Mouse (Mus musculus) E14TG2a.4 (cell line): Measurements from ENCODE around the gene Tmem186.

Experiments used
- CTCF ChIP-seq: conservative IDR thresholded peaks from 2 replicates; pipeline ENCODE4 v1.5.1; 2014; ENCODE audit warnings: low read length
- POU5F1 ChIP-seq: IDR thresholded peaks from 2 replicates; pipeline ENCODE4 v1.6.1; 2014; ENCODE audit warnings: low read length, borderline replicate concordance

GRCm38 (mm10) chr16:8610397-8610796 is 27.1 kb downstream of the Tmem186 start:
- no peak for TF ChIP-seq CTCF
- TF ChIP-seq POU5F1, result no peak
